ENCODE assay signal across 8 mouse cellular contexts in genomic region chr15:26309291-26309931, GRCm38 (mm10). TPM values are rescaled to one million over a fixed set of nuclear protein-coding genes. Genes with fewer than 3 reads are reported as not detected.
DNase-seq lines count a peak whose midpoint lies in the region; ATAC-seq and TF ChIP-seq lines count a peak whose summit lies in the region.

No protein-coding gene starts in this region.

- no peak overlapping the region for H3K4me3 ChIP-seq in thymus, adult 2 months (ENCODE audit: control insufficient read depth, insufficient read depth, low read length)
- H3K4me3 ChIP-seq in cortical plate, adult 2 months (ENCODE audit: insufficient read depth, low read length): peak overlapping the region; percentile 95
- H3K4me3 ChIP-seq in limb, embryonic 14.5 days (replicated peaks; ENCODE audit: low read length): peak overlapping the region; percentile 55
- peak overlapping the region; percentile 67 for H3K4me3 ChIP-seq in midbrain, postnatal 0 days (ENCODE audit: low read depth, low read length)

- ATAC-seq in limb, embryonic 14.5 days (ENCODE audit: low FRiP score, low read depth): peak; percentile 84
- peak; percentile 50 for ATAC-seq in midbrain, postnatal 0 days (ENCODE audit: low FRiP score)

- H3K4me2 ChIP-seq in limb, embryonic 14.5 days (replicated peaks; ENCODE audit: low read depth, low read length, severe bottlenecking): peak overlapping the region; percentile 89
- peak overlapping the region; percentile 60 for H3K4me2 ChIP-seq in midbrain, postnatal 0 days (ENCODE audit: low read depth, low read length, poor library complexity, severe bottlenecking)

- TF ChIP-seq CTCF in thymus, adult 2 months (IDR thresholded peaks at IDR 0.05; ENCODE audit: borderline replicate concordance, control insufficient read depth, extremely low read depth, insufficient read depth, low read length, poor library complexity): no peak
- TF ChIP-seq CTCF in cortical plate, adult 2 months (IDR thresholded peaks at IDR 0.05; ENCODE audit: extremely low read depth, insufficient read depth, low read length): no peak
- no peak for TF ChIP-seq CTCF in midbrain, postnatal 0 days (IDR thresholded peaks at IDR 0.05)

- H3K27me3 ChIP-seq in thymus, adult 2 months (ENCODE audit: control insufficient read depth, insufficient read depth, low read length): no peaks in the 10 kb centered on the region
- peaks cover 24% of the 10 kb centered on the region for H3K27me3 ChIP-seq in limb, embryonic 14.5 days (ENCODE audit: control insufficient read depth, insufficient read depth, low read length)
- H3K27me3 ChIP-seq in midbrain, postnatal 0 days (ENCODE audit: insufficient read depth, low read length): no peaks in the 10 kb centered on the region

- TF ChIP-seq POLR2A in thymus, adult 2 months (IDR thresholded peaks at IDR 0.05; ENCODE audit: control insufficient read depth, extremely low read depth, insufficient read depth, low read length, poor library complexity): no peak
- no peak for TF ChIP-seq POLR2A in cortical plate, adult 2 months (IDR thresholded peaks at IDR 0.05; ENCODE audit: extremely low read depth, insufficient read depth, low read length)
- TF ChIP-seq POLR2A in limb, embryonic 14.5 days (IDR thresholded peaks at IDR 0.05; ENCODE audit: borderline replicate concordance, extremely low read depth, insufficient read depth, insufficient read length): no peak

- 5% methylated on average over 58 of the region's 62 CpGs for WGBS in thymus, adult 2 months
- 1% methylated on average over 45 of the region's 62 CpGs for WGBS in limb, embryonic 14.5 days
- WGBS in midbrain, postnatal 0 days: 0% methylated on average over 58 of the region's 62 CpGs

- H3K9ac ChIP-seq in limb, embryonic 14.5 days (ENCODE audit: low read depth, low read length, severe bottlenecking): no peak overlapping the region
- peak overlapping the region; percentile 79 for H3K9ac ChIP-seq in midbrain, postnatal 0 days (replicated peaks; ENCODE audit: low read length, poor library complexity, severe bottlenecking)

- no peak overlapping the region for H3K27ac ChIP-seq in thymus, adult 2 months (ENCODE audit: control insufficient read depth, insufficient read depth, low read length)
- H3K27ac ChIP-seq in cortical plate, adult 2 months (ENCODE audit: insufficient read depth, low read length): peak overlapping the region; percentile 88; the same call in 1 of the 2 replicates
- no peak overlapping the region for H3K27ac ChIP-seq in limb, embryonic 14.5 days (replicated peaks; ENCODE audit: low read depth, low read length)
- peak overlapping the region; percentile 89 for H3K27ac ChIP-seq in midbrain, postnatal 0 days (ENCODE audit: low read depth, low read length)

- no peaks in the 10 kb centered on the region for H3K36me3 ChIP-seq in thymus, adult 2 months (ENCODE audit: control insufficient read depth, insufficient read depth, low read length)
- no peaks in the 10 kb centered on the region for H3K36me3 ChIP-seq in limb, embryonic 14.5 days (ENCODE audit: control insufficient read depth, insufficient read depth, low read length)
- H3K36me3 ChIP-seq in midbrain, postnatal 0 days (ENCODE audit: insufficient read depth, low read length): no peaks in the 10 kb centered on the region

- DNase-seq in thymus, postnatal 0 days (ENCODE audit: low spot score): peak; percentile 21
- no peak for DNase-seq in thymus, adult 2 months
- peak; percentile 55 to 77 for DNase-seq in gastrocnemius, postnatal 4 days (ENCODE audit: low spot score in 2 of 2)
- DNase-seq in kidney, adult 18-20 months: peak; percentile 57
- peak; percentile 87 for DNase-seq in limb, embryonic 14.5 days (ENCODE audit: low spot score)
- peak; percentile 60 for DNase-seq in midbrain, postnatal 0 days (ENCODE audit: low spot score)
- DNase-seq in thymus, postnatal 25 days: peak; percentile 6

- no peaks in the 10 kb centered on the region for H3K4me1 ChIP-seq in thymus, adult 2 months (replicated peaks; ENCODE audit: control insufficient read depth, insufficient read depth, low read length)
- H3K4me1 ChIP-seq in cortical plate, adult 2 months (ENCODE audit: control insufficient read depth, insufficient read depth, low read length): no peaks in the 10 kb centered on the region
- H3K4me1 ChIP-seq in limb, embryonic 14.5 days (ENCODE audit: control insufficient read depth, insufficient read depth, low read length): no peaks in the 10 kb centered on the region
- H3K4me1 ChIP-seq in midbrain, postnatal 0 days (ENCODE audit: insufficient read depth, low read length): no peaks in the 10 kb centered on the region

- no peaks in the 10 kb centered on the region for H3K9me3 ChIP-seq in limb, embryonic 14.5 days (ENCODE audit: control insufficient read depth, low read length)
- no peaks in the 10 kb centered on the region for H3K9me3 ChIP-seq in midbrain, postnatal 0 days (ENCODE audit: low read length)

RNA-seq across cellular contexts. Expression of gene March11, which starts 0.6 kb away (rescaled TPM):
- 0.13 TPM in 1 of 2 replicates, not detected in the other for polyA plus RNA-seq in thymus, postnatal 0 days (2015; fragmentation: Nextera tagmentation; extraction: Ambion mirVana)
- 0.23 TPM in 1 of 2 replicates, not detected in the other for polyA plus RNA-seq in thymus, adult 2 months (2012; rRNA removed)
- 8.6 and 8.8 TPM in 2 replicates for polyA plus RNA-seq in cortical plate, adult 2 months (2012; rRNA removed)
- total RNA-seq in gastrocnemius, postnatal 4 days (2021): under 1 TPM in 1 of 2 experiments, not detected in 1; 0.41 TPM
- 1.1 and 2.1 TPM in 2 replicates for polyA plus RNA-seq in limb, embryonic 14.5 days (2012; rRNA removed)
- polyA plus RNA-seq in limb, embryonic 14.5 days (2014; fragmentation: Nextera tagmentation; extraction: Ambion mirVana): 1.1 and 1.4 TPM in 2 replicates
- total RNA-seq in midbrain, postnatal 0 days (2014; rRNA removed): 5.6 and 9.0 TPM in 2 replicates
- polyA plus RNA-seq in midbrain, postnatal 0 days (2015; fragmentation: Nextera tagmentation; extraction: Ambion mirVana): 6.5 and 7.9 TPM in 2 replicates

Comparison
In these comparisons a context has a peak if more than half of its experiments do, and no peak if none do; other contexts are left out.
1. H3K27ac ChIP-seq: peak in cortical plate, adult 2 months (single experiment) and midbrain, postnatal 0 days (single experiment); none in thymus, adult 2 months (single experiment) and limb, embryonic 14.5 days (single experiment).